Mouse (Mus musculus) forebrain, postnatal 0 days (tissue): Measurements from ENCODE around the gene Ispd. TPM values are rescaled to one million over a fixed set of nuclear protein-coding genes. Genes with fewer than 3 reads are reported as not detected.

Experiments
- ATAC-seq: fragments of 200-750 bp; cut with Nextera tagmentation; 2 replicates; pipeline ENCODE4 v1.8.0; 2017; ENCODE audit warnings: mild to moderate bottlenecking, moderate library complexity
- DNase-seq: peaks from one replicate; pipeline ENCODE4 v3.0.0-alpha.2; 2015
- H3K27ac ChIP-seq: fragments of 300-500 bp; sonication (generic); 2 replicates; pipeline ENCODE4 v1.5.1; 2014; ENCODE audit warnings: low read depth, mild to moderate bottlenecking, antibody characterized with exemption, low read length, moderate library complexity, mixed read lengths
- H3K27me3 ChIP-seq: fragments of 300-500 bp; sonication (generic); 2 replicates; pipeline ENCODE4 v1.6.1; 2014; ENCODE audit warnings: mild to moderate bottlenecking, low read length, mixed read lengths; ENCODE audit not compliant: insufficient read depth
- H3K36me3 ChIP-seq: fragments of 300-500 bp; sonication (generic); 2 replicates; pipeline ENCODE4 v1.6.1; 2014; ENCODE audit warnings: mild to moderate bottlenecking, moderate library complexity; ENCODE audit not compliant: insufficient read depth
- H3K4me1 ChIP-seq: fragments of 300-500 bp; sonication (generic); 2 replicates; pipeline ENCODE4 v1.6.1; 2014; ENCODE audit warnings: antibody characterized with exemption; ENCODE audit not compliant: insufficient read depth
- H3K4me2 ChIP-seq: fragments of 300-500 bp; sonication (generic); 2 replicates; pipeline ENCODE4 v1.6.1; 2014; ENCODE audit warnings: low read depth, mild to moderate bottlenecking, moderate library complexity
- H3K4me3 ChIP-seq: fragments of 300-500 bp; sonication (generic); 2 replicates; pipeline ENCODE4 v1.5.1; 2014; ENCODE audit warnings: low read depth, low read length, mixed read lengths
- H3K9ac ChIP-seq: fragments of 300-500 bp; sonication (generic); 2 replicates; pipeline ENCODE4 v1.6.1; 2014; ENCODE audit warnings: mild to moderate bottlenecking
- H3K9me3 ChIP-seq: fragments of 300-500 bp; sonication (generic); 2 replicates; pipeline ENCODE4 v1.6.1; 2016; ENCODE audit warnings: low read length
- CTCF ChIP-seq: sonication (generic); IDR thresholded peaks from 2 replicates; pipeline ENCODE4 v1.5.1; 2016; ENCODE audit warnings: antibody characterized with exemption, control low read depth, low read depth
- WGBS: fragments of 180-500 bp; shearing (Covaris S2); extraction: QIAGEN DNeasy Blood & Tissue Kit; methylation state at CpG from one replicate; pipeline ENCODE4 v1.1.7; 2014; 5-methylcytosine and 5-hydroxymethylcytosine counted together
- polyA plus RNA-seq: library from polyadenylated mRNA; unstranded; fragments of >200 nt; fragmentation: Nextera tagmentation; extraction: Ambion mirVana; gene quantifications from 2 replicates; pipeline ENCODE4 v1.2.1, GENCODE M21; 2015
- total RNA-seq: library from RNA; depleted of rRNA; stranded (reverse); fragments of >200 nt; gene quantifications from 2 replicates; pipeline ENCODE4 v1.2.3, GENCODE M21; 2014

The Ispd gene
- total and polyA plus RNA-seq, 2 experiments from 2014 or later = 9.6 to 12.4 TPM

DNA sequence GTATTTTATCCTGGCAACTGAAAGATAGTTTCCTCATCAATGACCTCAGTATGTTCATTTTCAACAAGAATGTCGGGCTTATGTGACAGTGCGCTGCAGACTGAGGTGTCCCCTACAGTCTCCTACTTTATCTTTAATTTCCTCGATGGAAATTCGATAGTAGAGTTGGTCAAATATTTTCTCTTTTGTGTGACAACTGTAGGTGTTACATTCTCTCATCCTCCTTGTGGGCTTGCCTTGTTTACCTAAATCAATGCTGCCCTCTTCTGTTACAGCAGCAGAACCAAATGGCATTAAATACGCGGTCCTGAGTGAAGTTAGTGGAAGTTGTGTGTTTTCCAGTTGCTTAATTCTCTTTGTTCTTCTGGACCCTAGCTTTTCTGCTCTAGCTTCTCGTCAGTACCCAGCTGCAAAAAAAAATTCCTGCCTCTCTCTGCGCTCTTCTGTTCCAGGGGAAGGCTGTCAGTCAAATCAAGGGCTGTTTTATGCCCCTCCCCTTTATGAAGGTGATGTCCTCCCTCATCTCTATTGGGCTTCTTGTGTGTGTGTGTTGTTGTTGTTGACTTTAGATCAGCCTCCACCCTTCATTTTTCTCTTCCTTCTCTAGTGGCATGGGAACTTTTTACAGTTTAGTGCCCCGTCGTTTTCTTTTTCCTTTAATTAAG is 289.8 kb downstream of the Ispd start:
- peak; percentile 50 for ATAC-seq
- no peaks in the 10 kb centered on the region for H3K36me3 ChIP-seq
- WGBS = 35% methylated on average over 10 of the region's 10 CpGs
- H3K4me2 ChIP-seq = no peak overlapping the region
- no peak overlapping the region for H3K9ac ChIP-seq
- H3K27ac ChIP-seq = no peak overlapping the region
- H3K4me3 ChIP-seq = no peak overlapping the region
- peak; percentile 57 for DNase-seq
- peak; percentile 79 for TF ChIP-seq CTCF
- H3K4me1 ChIP-seq = no peaks in the 10 kb centered on the region
- no peaks in the 10 kb centered on the region for H3K27me3 ChIP-seq
- no peaks in the 10 kb centered on the region for H3K9me3 ChIP-seq

DNA sequence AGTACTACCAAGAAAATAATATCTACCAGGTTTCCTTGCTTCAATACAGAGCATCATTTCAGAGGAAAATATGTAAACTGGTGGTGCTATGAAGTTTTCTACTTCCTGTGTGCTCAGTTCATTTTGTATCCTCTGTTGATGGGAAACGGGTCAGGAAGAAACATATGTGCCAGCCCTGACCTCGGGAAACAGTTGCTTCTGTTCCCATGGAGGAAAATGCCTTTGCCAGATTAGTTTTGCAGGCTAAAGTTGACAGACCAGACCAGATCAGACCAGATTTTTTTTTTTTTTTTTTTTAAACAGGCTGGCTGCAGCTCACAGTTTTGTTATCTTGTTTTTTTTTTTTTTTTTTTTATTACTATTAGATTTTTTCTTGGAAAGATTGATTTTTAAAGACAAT is 293.2 kb downstream of the Ispd start:
- H3K9ac ChIP-seq = no peak overlapping the region
- H3K4me3 ChIP-seq = no peak overlapping the region
- H3K27me3 ChIP-seq = no peaks in the 10 kb centered on the region
- no peak for DNase-seq
- no peak for ATAC-seq
- H3K4me2 ChIP-seq = no peak overlapping the region
- no peak for TF ChIP-seq CTCF
- no peaks in the 10 kb centered on the region for H3K9me3 ChIP-seq
- no peak overlapping the region for H3K27ac ChIP-seq
- WGBS = 55% methylated on average over 2 of the region's 2 CpGs
- H3K4me1 ChIP-seq = no peaks in the 10 kb centered on the region
- no peaks in the 10 kb centered on the region for H3K36me3 ChIP-seq

DNA sequence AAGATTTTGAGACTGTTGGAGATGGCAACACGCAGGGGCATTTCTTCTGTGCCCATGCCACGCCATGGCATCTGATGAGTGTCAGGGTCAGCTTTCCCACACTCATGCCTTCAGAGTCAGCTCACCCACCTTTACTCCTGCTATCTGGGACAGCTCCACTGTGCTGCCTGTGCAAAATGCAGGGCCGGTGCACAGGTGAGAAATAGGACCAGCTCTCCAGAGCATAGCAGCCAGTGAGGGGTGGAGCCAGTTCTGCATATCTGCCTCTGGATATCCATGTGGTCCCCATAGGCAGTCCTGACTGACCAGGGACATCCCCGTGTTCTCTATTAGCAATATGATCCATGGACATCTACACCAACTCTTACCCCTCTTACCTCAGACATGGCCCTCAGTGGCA is 297.0 kb downstream of the Ispd start:
- no peaks in the 10 kb centered on the region for H3K9me3 ChIP-seq
- H3K4me3 ChIP-seq = no peak overlapping the region
- WGBS = 97% methylated on average over 4 of the region's 4 CpGs
- H3K27ac ChIP-seq = no peak overlapping the region
- no peak for DNase-seq
- ATAC-seq = no peak
- H3K36me3 ChIP-seq = no peaks in the 10 kb centered on the region
- H3K9ac ChIP-seq = no peak overlapping the region
- no peaks in the 10 kb centered on the region for H3K4me1 ChIP-seq
- H3K4me2 ChIP-seq = no peak overlapping the region
- TF ChIP-seq CTCF = no peak
- no peaks in the 10 kb centered on the region for H3K27me3 ChIP-seq

DNA sequence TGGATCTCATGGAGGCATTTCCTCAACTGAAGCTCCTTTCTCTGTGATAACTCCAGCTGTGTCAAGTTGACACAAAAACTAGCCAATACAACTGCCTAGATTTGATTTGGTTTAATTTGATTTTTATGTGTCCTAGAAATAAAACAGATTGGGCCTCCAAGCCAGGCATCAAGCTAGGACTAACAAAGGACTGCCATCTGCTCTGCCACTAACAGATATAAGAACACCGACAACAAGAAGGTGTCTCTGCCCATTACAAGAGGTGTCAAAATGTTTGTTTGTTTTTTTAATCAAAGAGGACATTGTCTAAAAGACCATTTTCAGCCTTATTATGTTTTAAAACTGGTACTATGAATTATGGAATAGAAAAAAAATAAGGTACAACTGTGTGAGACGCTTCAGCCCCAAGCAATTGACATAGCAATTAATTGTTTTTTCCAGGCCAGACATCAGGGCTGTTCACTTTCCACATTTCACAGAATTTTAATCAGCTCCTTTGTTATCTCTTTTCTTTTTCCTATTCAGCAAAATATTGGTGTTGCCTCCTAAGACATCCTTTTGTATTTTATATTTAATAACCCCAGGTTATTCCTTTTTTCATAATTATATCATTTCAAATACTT is 299.7 kb downstream of the Ispd start:
- H3K36me3 ChIP-seq = no peaks in the 10 kb centered on the region
- no peaks in the 10 kb centered on the region for H3K27me3 ChIP-seq
- H3K9ac ChIP-seq = no peak overlapping the region
- H3K27ac ChIP-seq = no peak overlapping the region
- DNase-seq (no peak), ATAC-seq (no peak)
- WGBS = 28% methylated on average over 2 of the region's 2 CpGs
- no peaks in the 10 kb centered on the region for H3K9me3 ChIP-seq
- no peak for TF ChIP-seq CTCF
- no peaks in the 10 kb centered on the region for H3K4me1 ChIP-seq
- H3K4me2 ChIP-seq = no peak overlapping the region
- H3K4me3 ChIP-seq = no peak overlapping the region

DNA sequence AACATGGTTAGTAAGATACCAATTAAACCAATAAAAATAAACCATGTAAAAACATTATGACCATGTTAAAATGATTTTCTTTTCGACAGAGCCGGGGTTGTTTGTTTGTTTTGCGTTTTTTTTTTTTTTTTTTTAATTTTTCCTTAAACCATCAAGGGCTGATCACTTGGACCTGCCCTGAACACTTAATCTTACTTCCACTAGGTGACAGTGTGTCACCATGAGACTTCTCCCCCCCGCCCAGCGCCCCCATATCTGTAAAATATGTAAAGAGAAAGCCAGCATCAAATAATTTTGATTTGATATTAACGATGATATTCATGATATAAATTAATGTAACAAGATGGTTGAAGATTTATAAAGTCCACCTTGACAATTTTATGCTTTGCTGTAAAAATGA is 300.5 kb downstream of the Ispd start:
- H3K9ac ChIP-seq = no peak overlapping the region
- 0 out of 2 replicates have a peak, but pooled peaks have one; percentile 5 for TF ChIP-seq CTCF
- H3K4me1 ChIP-seq = no peaks in the 10 kb centered on the region
- H3K27ac ChIP-seq = no peak overlapping the region
- DNase-seq (no peak), ATAC-seq (no peak)
- H3K27me3 ChIP-seq = no peaks in the 10 kb centered on the region
- H3K4me2 ChIP-seq = no peak overlapping the region
- no peaks in the 10 kb centered on the region for H3K36me3 ChIP-seq
- H3K9me3 ChIP-seq = no peaks in the 10 kb centered on the region
- 83% methylated on average over 6 of the region's 6 CpGs for WGBS
- no peak overlapping the region for H3K4me3 ChIP-seq

DNA sequence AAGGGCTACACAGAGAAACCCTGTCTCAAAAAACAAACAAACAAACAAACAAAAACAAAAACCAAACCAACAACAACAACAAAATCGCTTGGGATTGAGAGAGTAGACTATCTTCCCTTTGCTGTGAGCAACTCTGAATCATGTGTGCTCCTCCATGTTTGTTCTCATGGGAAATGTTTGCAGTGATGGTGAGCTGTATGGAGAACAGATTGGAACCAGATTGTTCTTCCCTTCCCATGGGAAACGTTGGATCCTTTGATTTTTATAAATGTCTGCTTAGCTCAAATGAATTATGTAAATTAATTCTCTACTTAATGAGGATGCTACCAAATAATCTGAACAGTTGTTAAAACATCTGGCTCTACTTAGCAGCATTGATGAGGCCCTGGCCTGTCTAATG is 312.8 kb downstream of the Ispd start:
- H3K27ac ChIP-seq = no peak overlapping the region
- no peaks in the 10 kb centered on the region for H3K36me3 ChIP-seq
- no peak for TF ChIP-seq CTCF
- H3K4me1 ChIP-seq = no peaks in the 10 kb centered on the region
- no peak for ATAC-seq
- no peak for DNase-seq
- H3K9me3 ChIP-seq = no peaks in the 10 kb centered on the region
- 62% methylated on average over 2 of the region's 2 CpGs for WGBS
- H3K4me2 ChIP-seq = no peak overlapping the region
- H3K27me3 ChIP-seq = no peaks in the 10 kb centered on the region
- no peak overlapping the region for H3K9ac ChIP-seq
- no peak overlapping the region for H3K4me3 ChIP-seq

DNA sequence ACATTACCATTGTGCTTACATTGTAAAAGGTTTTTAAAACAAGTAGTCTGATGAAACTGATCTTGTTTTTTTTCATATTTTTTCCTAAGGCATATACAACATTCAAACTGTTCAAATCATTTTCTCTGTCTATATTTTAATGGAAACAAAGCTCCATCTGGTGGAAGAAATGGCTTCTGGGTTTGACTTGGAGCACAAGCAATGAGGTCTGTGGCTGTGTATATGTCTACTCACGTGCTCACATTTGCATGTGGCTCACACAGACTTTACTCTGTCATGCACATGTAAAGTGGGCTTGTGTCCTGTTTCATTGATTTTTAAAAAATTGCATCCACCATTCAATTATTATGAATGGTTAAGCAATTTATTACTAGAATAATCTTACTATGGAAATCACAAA is 323.1 kb downstream of the Ispd start:
- no peaks in the 10 kb centered on the region for H3K4me1 ChIP-seq
- H3K4me3 ChIP-seq = no peak overlapping the region
- peak; percentile 72 for DNase-seq
- H3K9me3 ChIP-seq = no peaks in the 10 kb centered on the region
- TF ChIP-seq CTCF = peak; percentile 63
- H3K9ac ChIP-seq = no peak overlapping the region
- ATAC-seq = peak; percentile 83
- no peak overlapping the region for H3K27ac ChIP-seq
- H3K27me3 ChIP-seq = no peaks in the 10 kb centered on the region
- WGBS = 35% methylated on average over 1 of the region's 1 CpGs
- H3K4me2 ChIP-seq = no peak overlapping the region
- no peaks in the 10 kb centered on the region for H3K36me3 ChIP-seq
